8 mouse cellular contexts compared by ENCODE assay signal in the genomic region with DNA sequence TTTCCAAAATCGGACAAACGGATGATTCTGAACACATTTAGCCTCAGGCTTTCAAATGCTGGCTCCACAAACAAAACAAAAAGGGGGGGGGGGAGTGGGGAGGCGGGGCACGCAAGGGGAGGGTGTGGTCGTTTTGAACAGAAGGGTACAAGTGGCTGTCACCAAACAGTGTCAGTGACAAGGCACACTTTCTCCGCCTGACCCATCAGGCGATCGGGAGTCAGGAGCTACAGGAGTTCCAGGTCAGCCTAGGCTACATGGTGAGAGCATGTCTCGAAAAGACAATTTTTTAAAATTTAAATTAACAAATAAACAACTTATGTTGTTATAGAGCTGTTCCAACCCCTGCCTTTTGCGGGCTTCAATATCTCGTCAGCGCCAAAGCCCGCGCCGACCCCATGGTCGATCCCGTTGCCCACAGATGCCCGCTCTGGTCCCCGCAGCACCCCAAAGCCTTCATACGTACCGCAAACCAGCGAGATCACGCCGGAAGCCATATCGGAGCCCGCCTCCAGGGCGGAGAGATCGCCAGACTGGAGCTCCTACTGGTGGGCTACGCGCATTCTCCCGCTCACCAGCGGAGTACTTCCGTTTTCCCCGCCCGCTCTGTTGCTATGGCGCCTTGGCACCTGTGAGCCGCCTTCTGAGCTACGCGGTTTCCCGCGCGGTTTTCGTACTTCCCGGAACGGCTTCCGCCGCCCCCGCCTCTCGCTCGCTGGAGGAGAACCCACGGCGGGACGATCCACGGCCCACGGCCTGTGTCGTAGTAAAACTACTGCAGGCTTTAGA. TPM values are rescaled to one million over a fixed set of nuclear protein-coding genes. Genes with fewer than 3 reads are reported as not detected.
DNase-seq lines count a peak whose midpoint lies in the region; ATAC-seq and TF ChIP-seq lines count a peak whose summit lies in the region.

A gene (minus strand): TSS at position 650 of the 789 bp plus-strand sequence.

- TF ChIP-seq CTCF in C2C12 (IDR thresholded peaks at IDR 0.05; ENCODE audit: control insufficient read depth, insufficient read depth, insufficient read length) = no peak
- peak; percentile 34; the same call in 1 of the 2 replicates for TF ChIP-seq CTCF in brain, embryonic 14.5 days (IDR thresholded peaks at IDR 0.05; ENCODE audit: borderline replicate concordance, extremely low read depth, insufficient read depth, insufficient read length)
- peak; percentile 31; the same call in 1 of the 2 replicates for TF ChIP-seq CTCF in liver, adult 2 months (IDR thresholded peaks at IDR 0.05; ENCODE audit: low read depth, low read length)

- H3K36me3 ChIP-seq in C2C12 (ENCODE audit: control insufficient read depth, insufficient read depth) (no peaks in the 10 kb centered on the region), myocyte (ENCODE audit: control insufficient read depth, insufficient read depth) (no peaks in the 10 kb centered on the region)
- H3K36me3 ChIP-seq in erythroblast, embryonic 14.5 days (ENCODE audit: control insufficient read depth) = peaks cover 30% of the 10 kb centered on the region
- H3K36me3 ChIP-seq in heart, embryonic 11.5 days (ENCODE audit: control insufficient read depth, insufficient read depth, low read length) = no peaks in the 10 kb centered on the region
- H3K36me3 ChIP-seq in kidney, embryonic 16.5 days (ENCODE audit: insufficient read depth, low read length) = no peaks in the 10 kb centered on the region
- no peaks in the 10 kb centered on the region for H3K36me3 ChIP-seq in liver, adult 2 months (ENCODE audit: control insufficient read depth, insufficient read depth, low read length)
- H3K36me3 ChIP-seq in splenic B cell, adult 2 months (ENCODE audit: control insufficient read depth, insufficient read depth, low read length, poor library complexity, severe bottlenecking) = no peaks in the 10 kb centered on the region

- TF ChIP-seq POLR2A in brain, embryonic 14.5 days (IDR thresholded peaks at IDR 0.05; ENCODE audit: borderline replicate concordance, extremely low read depth, insufficient read depth, insufficient read length, poor library complexity, severe bottlenecking) = peak; percentile 24; the same call in 1 of the 2 replicates
- TF ChIP-seq POLR2A in liver, adult 2 months (IDR thresholded peaks at IDR 0.05; ENCODE audit: extremely low read depth, insufficient read depth, low read length) = 0 out of 2 replicates have a peak, but pooled peaks have one; percentile 25
- TF ChIP-seq POLR2A in myocyte (IDR thresholded peaks at IDR 0.05; ENCODE audit: insufficient read length, low read depth) = peak; percentile 70

- DNase-seq in brain, embryonic 14.5 days (ENCODE audit: low read depth) = peak; percentile 99
- DNase-seq in liver, adult 2 months (ENCODE audit: extremely low read depth, low read depth, low spot score) = peak; percentile 86
- DNase-seq in splenic B cell, adult 2 months (ENCODE audit: low read depth, low spot score) = peak; percentile 97

- H3K9ac ChIP-seq in heart, embryonic 11.5 days (ENCODE audit: low read depth, low read length) = peak within 1 kb of the TSS; percentile 84
- H3K9ac ChIP-seq in kidney, embryonic 16.5 days (replicated peaks; ENCODE audit: low read length) = peak within 1 kb of the TSS; percentile 86
- H3K9ac ChIP-seq in liver, adult 2 months (ENCODE audit: low read depth, low read length) = peak within 1 kb of the TSS; percentile 74

- no peaks in the 10 kb centered on the region for H3K9me3 ChIP-seq in erythroblast, embryonic 14.5 days (ENCODE audit: control insufficient read depth, low read length)
- H3K9me3 ChIP-seq in heart, embryonic 11.5 days (replicated peaks; ENCODE audit: control insufficient read depth, low read length) = no peaks in the 10 kb centered on the region
- no peaks in the 10 kb centered on the region for H3K9me3 ChIP-seq in kidney, embryonic 16.5 days (ENCODE audit: low read length)

- WGBS in heart, embryonic 11.5 days (ENCODE audit: insufficient replicate concordance) = under 1% methylated on average over 56 of the region's 56 CpGs
- under 1% methylated on average over 56 of the region's 56 CpGs for WGBS in kidney, embryonic 16.5 days
- under 1% methylated on average over 56 of the region's 56 CpGs for WGBS in liver, adult 2 months

- H3K4me3 ChIP-seq in C2C12 (ENCODE audit: insufficient read depth, poor library complexity, severe bottlenecking) = peak within 1 kb of the TSS; percentile 51
- peak within 1 kb of the TSS; percentile 80 for H3K4me3 ChIP-seq in erythroblast, embryonic 14.5 days (replicated peaks)
- H3K4me3 ChIP-seq in heart, embryonic 11.5 days (ENCODE audit: low read depth, low read length) = peak within 1 kb of the TSS; percentile 61
- H3K4me3 ChIP-seq in kidney, embryonic 16.5 days (ENCODE audit: low read length) = peak within 1 kb of the TSS; percentile 78
- peak within 1 kb of the TSS; percentile 64 for H3K4me3 ChIP-seq in liver, adult 2 months (ENCODE audit: insufficient read depth, low read depth, low read length)
- H3K4me3 ChIP-seq in myocyte = peak within 1 kb of the TSS; percentile 58

- peak within 1 kb of the TSS; percentile 55 for H3ac ChIP-seq in C2C12 (ENCODE audit: control insufficient read depth, insufficient read length, low read depth)
- peak within 1 kb of the TSS; percentile 22 for H3ac ChIP-seq in myocyte (ENCODE audit: control insufficient read depth, insufficient read length)

- H3K79me2 ChIP-seq in C2C12 (ENCODE audit: control insufficient read depth, insufficient read depth) (peaks cover 17% of the 10 kb centered on the region), myocyte (ENCODE audit: control insufficient read depth, insufficient read depth) (no peaks in the 10 kb centered on the region)
- H3K79me2 ChIP-seq in liver, adult 2 months (ENCODE audit: control insufficient read depth, insufficient read depth, low read length) = no peaks in the 10 kb centered on the region

- H3K27ac ChIP-seq in heart, embryonic 11.5 days (ENCODE audit: low read depth, low read length) = peak within 1 kb of the TSS; percentile 82
- H3K27ac ChIP-seq in kidney, embryonic 16.5 days (ENCODE audit: low read length) = peak within 1 kb of the TSS; percentile 90
- H3K27ac ChIP-seq in liver, adult 2 months (replicated peaks; ENCODE audit: insufficient read depth, low read depth, low read length) = peak within 1 kb of the TSS; percentile 39

- peaks cover 72% of the 10 kb centered on the region for H3K4me1 ChIP-seq in erythroblast, embryonic 14.5 days (ENCODE audit: control insufficient read depth)
- peaks cover 7% of the 10 kb centered on the region; the same call in 1 of the 2 replicates for H3K4me1 ChIP-seq in heart, embryonic 11.5 days (ENCODE audit: control insufficient read depth, insufficient read depth, low read length)
- peaks cover 12% of the 10 kb centered on the region for H3K4me1 ChIP-seq in kidney, embryonic 16.5 days (ENCODE audit: insufficient read depth, low read length)
- no peaks in the 10 kb centered on the region for H3K4me1 ChIP-seq in liver, adult 2 months (ENCODE audit: control insufficient read depth, insufficient read depth, low read length)

- peaks cover 8% of the 10 kb centered on the region for H3K79me3 ChIP-seq in C2C12 (ENCODE audit: low read depth)

- peak; percentile 98 for ATAC-seq in heart, embryonic 11.5 days (replicated peaks; ENCODE audit: insufficient number of reproducible peaks, low FRiP score, low TSS enrichment)
- ATAC-seq in kidney, embryonic 16.5 days (ENCODE audit: low FRiP score, low TSS enrichment) = peak; percentile 99

- no peaks in the 10 kb centered on the region for H3K27me3 ChIP-seq in C2C12 (ENCODE audit: control insufficient read depth, insufficient read depth, insufficient read length)
- no peaks in the 10 kb centered on the region for H3K27me3 ChIP-seq in erythroblast, embryonic 14.5 days (ENCODE audit: control insufficient read depth)
- no peaks in the 10 kb centered on the region for H3K27me3 ChIP-seq in heart, embryonic 11.5 days (ENCODE audit: control insufficient read depth, insufficient read depth, low read length)
- no peaks in the 10 kb centered on the region for H3K27me3 ChIP-seq in kidney, embryonic 16.5 days (ENCODE audit: insufficient read depth, low read length)
- no peaks in the 10 kb centered on the region for H3K27me3 ChIP-seq in liver, adult 2 months (ENCODE audit: control insufficient read depth, insufficient read depth, low read length)
- H3K27me3 ChIP-seq in myocyte (ENCODE audit: control insufficient read depth, insufficient read depth, insufficient read length) = no peaks in the 10 kb centered on the region
- H3K27me3 ChIP-seq in splenic B cell, adult 2 months (ENCODE audit: control insufficient read depth, insufficient read depth, low read length, poor library complexity, severe bottlenecking) = no peaks in the 10 kb centered on the region

- peak within 1 kb of the TSS; percentile 81 for H3K4me2 ChIP-seq in heart, embryonic 11.5 days
- peak within 1 kb of the TSS; percentile 79 for H3K4me2 ChIP-seq in kidney, embryonic 16.5 days (replicated peaks; ENCODE audit: low read depth, low read length)
- peak within 1 kb of the TSS; percentile 95 for H3K4me2 ChIP-seq in myocyte (ENCODE audit: low read depth)

TF ChIP-seq in C2C12, 6 proteins besides CTCF, POLR2A, EP300 and RAD21:
- no peak for TF ChIP-seq MYOG (IDR thresholded peaks at IDR 0.05; ENCODE audit: control insufficient read depth, extremely low read depth, insufficient read length)
- TF ChIP-seq MAX (IDR thresholded peaks at IDR 0.05) = no peak
- peak; percentile 38 for TF ChIP-seq MYOD1 (IDR thresholded peaks at IDR 0.05; ENCODE audit: control insufficient read depth, insufficient read length, low read depth)

TF ChIP-seq in myocyte, 11 proteins besides CTCF, POLR2A, EP300 and RAD21 (continues in another document):
- TF ChIP-seq USF1 (IDR thresholded peaks at IDR 0.05; ENCODE audit: low read depth) (no peak), CEBPB (IDR thresholded peaks at IDR 0.05; ENCODE audit: insufficient read depth, poor library complexity, severe bottlenecking) (no peak), MYOD1 (IDR thresholded peaks at IDR 0.05; ENCODE audit: control insufficient read depth in 1 of 3, insufficient read length in 2 of 3, low read depth in 2 of 3) (peak in 2 of 3 experiments; percentile 54 to 72), E2F4 (IDR thresholded peaks at IDR 0.05; ENCODE audit: insufficient read depth) (no peak), MYOG (IDR thresholded peaks at IDR 0.05; ENCODE audit: control insufficient read depth in 1 of 3, insufficient read depth in 1 of 3, insufficient read length in 2 of 3, low read depth in 2 of 3) (peak in 1 of 3 experiments; percentile 61), TCF3 (IDR thresholded peaks at IDR 0.05; ENCODE audit: insufficient read length, low read depth) (no peak), SRF (IDR thresholded peaks at IDR 0.05; ENCODE audit: control insufficient read depth, insufficient read length, low read depth) (no peak)

RNA-seq across cellular contexts. Expression of the gene that starts here (rescaled TPM):
- polyA plus RNA-seq in C2C12 (2012; fragmentation: generic; extraction: Trizol) (103 TPM), myocyte (2012; fragmentation: generic; extraction: Trizol) (78.3 TPM)
- polyA plus RNA-seq in brain, embryonic 14.5 days (2012; rRNA removed) = 61.6 and 79.0 TPM in 2 replicates
- 2.3 and 2.9 TPM in 2 replicates for polyA plus RNA-seq in erythroblast, embryonic 14.5 days (2012)
- polyA plus RNA-seq in heart, embryonic 11.5 days (2014; fragmentation: Nextera tagmentation; extraction: Ambion mirVana) = 111 TPM in 2 replicates
- polyA plus RNA-seq in kidney, embryonic 16.5 days (2015; fragmentation: Nextera tagmentation; extraction: Ambion mirVana) = 131 and 137 TPM in 2 replicates
- total RNA-seq in liver, adult 2 months (2014; rRNA removed) = 17.9 and 19.3 TPM in 2 replicates
- 17.9 and 19.9 TPM in 2 replicates for polyA plus RNA-seq in liver, adult 2 months (2012; rRNA removed)

Comparison
In these comparisons a context has a peak if more than half of its experiments do, and no peak if none do; other contexts are left out.
1. Peak in every context shown above with its lines: DNase-seq, ATAC-seq, H3K4me3 ChIP-seq and H3K27ac ChIP-seq.
2. H3K27ac ChIP-seq: peak in every context shown above with its lines; median percentile 90 in kidney, embryonic 16.5 days; 82 in heart, embryonic 11.5 days; 39 in liver, adult 2 months.